Mouse (Mus musculus) testis, postnatal 14 days (tissue): ENCODE measurements around the gene Cd244a.

ENCODE experiments used
- DNase-seq: peaks from one replicate; pipeline ENCODE4 v3.0.0; 2021; ENCODE audit warnings: low spot score

Cd244a gene

DNA sequence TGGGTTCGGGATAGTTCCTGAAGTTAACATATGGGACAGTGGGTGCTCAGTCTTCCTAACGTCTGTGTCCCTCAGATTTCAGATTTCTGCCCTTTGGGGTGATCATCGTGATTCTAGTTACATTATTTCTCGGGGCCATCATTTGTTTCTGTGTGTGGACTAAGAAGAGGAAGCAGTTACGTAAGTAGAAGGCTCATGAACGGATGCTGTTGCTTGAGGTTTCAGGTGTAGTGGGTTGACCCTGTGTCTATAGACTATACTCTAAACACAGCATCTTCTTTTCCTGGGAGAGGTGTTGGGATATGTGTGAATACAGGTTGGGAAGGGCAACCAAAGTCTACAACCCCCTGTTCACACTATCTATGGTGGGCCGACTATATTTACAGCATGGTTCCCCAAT, 18.2 kb downstream of the Cd244a start:
- DNase-seq: no peak

DNA sequence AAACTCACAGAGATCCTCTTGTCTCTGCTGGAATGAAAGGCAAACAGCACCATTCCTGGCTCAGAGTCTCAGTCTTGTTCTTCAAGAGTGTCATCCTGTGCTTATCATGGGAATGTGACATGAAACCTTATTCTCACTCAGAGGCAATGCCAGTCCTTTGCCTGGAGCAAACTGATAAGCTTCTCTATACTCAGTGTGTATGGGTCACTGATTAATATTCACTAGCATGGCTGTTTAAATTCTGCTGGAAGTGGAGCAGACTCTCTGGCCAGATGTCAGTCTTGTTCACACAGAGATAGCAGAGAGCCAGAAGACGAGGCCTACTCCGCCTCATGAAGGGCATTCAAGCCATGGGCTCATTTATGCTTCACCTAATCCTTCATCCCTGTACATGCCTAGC, 25.6 kb downstream of the Cd244a start:
- no peak for DNase-seq

DNA sequence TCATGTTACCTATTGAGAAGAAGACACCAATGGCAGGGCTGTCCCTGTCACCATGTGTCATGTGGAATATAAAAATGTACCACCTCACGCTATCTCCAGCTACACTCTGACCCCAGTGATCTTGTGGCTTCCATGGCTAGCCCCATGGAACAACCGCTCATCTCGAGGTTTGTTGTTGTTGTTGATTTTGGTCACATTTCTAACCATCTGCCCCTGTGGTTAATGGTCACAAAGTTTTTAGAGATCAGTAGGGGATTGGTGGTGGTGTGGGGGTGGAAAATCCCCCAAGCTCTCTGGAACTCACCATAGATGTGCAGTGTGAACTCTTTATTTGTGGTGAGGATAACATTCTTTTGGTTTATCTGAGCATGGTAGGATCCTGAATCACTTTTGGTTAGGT, 45.7 kb downstream of the Cd244a start:
- DNase-seq: no peak

DNA sequence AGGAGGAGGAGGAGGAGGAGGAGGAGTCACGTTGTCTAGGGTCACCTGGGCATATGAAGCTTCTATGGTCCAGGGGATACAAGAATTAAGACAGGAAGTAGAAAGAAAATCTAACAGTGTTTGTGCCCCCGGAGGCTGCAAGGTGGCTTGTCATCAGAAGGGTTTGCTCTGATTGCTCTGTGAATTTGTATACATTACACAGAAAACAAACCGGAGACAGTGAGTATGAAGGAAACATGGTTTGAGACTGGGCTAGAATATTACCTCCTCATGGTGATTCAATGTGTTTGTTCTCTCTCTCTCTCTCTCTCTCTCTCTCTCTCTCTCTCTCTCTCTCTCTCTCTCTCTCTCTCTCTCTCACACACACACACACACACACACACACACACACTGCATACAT, 47.7 kb downstream of the Cd244a start:
- DNase-seq: no peak

DNA sequence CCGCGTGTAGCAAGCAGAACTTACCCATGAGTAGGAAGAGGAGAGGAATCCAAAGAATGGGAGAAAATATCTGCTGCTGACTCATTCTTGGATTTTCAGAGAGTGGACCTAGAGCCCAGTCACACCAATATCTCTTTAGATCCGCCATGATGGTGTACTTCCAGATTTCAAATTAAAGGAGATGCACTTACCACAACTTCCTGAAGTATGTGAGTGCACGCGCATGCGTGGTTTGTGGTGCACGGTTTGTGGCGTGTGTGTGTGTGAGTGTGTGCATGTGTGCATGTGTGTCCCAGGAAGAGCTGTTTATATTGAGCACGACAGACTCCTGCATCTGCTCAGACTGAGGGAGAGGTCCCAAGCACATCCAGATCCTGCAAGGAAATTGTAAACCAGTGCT, 48.2 kb downstream of the Cd244a start, which contains the start of gene Ly9:
Gene Ly9, minus strand, starts transcription at position 235 of the 400 bp plus-strand sequence.
- no peak for DNase-seq

DNA sequence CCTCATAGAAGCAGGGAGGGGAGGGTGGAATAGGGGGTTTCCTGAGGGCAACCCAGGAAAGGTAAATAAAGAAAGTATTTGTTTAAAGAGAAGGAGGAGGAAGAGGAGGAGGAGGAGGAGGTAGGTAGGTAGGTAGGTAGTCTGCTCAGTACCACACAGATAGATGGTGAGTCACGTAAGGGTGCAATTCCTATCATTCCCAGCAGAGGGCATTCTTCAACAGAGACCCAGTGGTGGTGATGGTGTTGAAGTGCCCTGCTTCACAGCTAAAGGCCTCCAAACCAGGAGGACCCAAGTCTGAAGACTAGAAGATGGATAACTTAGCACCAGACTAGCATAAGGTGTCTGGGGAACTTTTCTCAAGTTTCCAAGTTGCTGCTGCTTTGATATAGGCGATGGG, 51.0 kb downstream of the Cd244a start:
- no peak for DNase-seq

DNA sequence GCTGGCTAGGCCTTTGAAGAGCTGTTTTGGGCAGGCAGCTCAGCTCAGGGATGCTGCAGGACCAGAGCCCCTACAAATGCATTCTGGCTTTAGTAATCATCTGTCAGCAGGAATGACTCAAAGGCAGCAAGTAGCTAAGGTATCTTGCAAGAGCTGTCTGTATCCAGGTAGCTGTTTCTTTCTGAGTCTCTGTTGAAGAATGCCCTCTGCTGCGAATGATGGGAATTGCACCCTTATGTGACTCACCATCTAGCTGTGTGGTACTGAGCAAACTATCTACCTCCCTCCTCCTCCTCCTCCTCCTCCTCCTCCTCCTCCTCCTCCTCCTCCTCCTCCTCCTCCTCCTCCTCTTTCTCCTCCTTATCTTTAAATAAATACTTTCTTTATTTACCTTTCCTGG, 51.8 kb downstream of the Cd244a start:
- DNase-seq: no peak

DNA sequence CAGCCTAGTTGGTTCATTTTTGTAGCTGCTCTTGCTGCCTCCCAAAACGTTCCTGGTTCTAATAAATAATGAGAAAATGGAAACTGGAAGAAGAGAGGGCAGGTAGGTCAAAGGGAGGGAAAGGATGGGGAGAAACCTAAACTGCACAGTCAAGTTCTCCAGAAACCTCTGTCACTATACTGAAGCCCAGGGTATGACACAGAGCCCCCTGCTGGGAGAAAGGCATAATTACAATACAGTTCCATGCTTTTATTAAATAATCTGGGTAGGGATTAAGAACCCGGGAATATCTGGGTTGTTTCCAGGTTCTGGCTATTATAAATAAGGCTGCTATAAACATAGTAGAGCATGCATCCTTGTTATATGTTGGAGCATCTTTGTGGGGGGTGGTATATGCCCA, 55.0 kb downstream of the Cd244a start:
- no peak for DNase-seq

DNA sequence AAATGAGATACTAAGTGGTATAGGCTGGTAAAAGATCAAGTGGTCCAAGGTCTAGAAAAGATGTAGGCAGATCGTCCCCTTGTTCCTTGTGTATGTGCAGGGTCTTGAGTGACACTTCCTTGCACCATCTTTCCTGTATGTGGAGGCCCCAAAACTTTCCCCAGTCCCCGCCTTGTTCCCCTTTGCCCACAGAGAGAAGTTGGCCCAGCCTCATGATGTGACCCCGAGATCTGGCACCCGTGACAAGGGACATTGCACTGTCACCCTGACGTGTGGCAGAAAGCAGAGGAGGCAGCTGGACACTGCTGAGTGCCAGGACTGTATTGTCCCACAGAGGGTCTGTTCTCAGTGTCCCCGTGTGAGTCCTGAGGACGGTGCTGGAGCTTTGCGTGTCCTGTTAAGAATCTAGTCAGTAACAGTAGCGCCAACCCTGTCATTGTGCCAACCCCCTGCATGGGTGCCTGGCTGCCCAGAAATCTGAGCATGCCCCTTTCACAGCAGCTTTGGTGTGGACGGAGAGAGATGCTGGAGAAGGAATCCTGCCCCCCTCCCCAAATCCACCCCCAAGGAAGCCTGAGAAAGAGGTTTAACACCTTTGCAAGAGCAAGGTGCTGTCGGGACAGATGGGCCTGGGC, 58.0 kb downstream of the Cd244a start:
- no peak for DNase-seq

DNA sequence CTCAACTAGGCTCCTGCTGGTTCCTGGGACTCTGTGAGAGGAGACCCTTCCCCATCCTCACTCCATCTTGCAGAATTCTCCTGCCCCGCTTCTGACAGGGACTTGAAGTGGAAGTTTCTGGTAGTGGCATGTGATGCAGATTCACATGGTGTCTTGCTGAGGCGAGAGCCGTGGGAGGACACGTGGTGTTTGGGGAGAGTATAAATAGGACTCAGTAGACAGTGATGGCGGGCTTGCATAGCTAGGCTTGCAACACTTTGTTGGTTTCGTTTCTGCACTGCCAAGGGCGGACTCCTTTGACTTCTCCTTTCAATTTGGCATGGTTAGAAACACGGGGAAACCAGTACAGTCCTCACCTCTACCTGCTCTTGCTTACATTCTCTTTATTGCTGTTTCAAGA, 60.0 kb downstream of the Cd244a start:
- no peak for DNase-seq

DNA sequence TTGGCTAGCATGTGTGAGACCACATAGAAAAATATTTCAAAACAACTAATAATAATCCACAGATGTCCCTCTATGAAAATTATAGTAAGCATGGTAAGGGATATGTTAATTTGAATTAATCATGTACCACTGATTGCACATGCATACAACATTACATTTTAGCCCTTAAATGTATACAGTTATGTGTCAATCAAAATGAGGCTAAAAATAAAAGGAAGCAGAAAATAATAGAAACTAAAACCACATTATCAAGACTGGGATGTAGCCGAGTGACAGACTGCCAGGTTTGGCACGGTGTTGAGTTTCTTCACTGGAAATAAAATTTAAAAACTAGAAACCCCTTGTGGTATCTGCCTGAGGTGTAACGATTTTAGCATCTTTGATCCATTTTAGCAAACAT, 60.7 kb downstream of the Cd244a start:
- no peak for DNase-seq

DNA sequence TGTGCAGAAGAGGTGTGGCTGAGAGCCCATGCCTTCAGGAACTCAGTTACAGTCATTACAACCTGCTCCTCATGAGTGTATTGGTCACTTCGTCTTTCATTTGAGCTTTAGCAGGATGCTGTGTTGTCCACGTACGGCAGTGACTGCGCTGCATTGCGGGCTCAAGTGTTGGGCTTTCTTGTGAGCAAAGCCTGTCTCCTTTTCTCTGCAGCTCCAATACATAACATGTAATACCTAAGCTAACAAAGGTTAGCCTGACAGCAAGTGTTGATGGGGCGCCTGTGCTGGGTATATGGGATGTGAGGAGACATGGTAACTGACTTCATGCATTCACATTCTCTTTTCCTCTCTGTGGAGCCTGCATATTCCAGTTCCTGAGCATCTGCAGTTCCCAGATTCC, 61.1 kb downstream of the Cd244a start:
- DNase-seq: no peak

DNA sequence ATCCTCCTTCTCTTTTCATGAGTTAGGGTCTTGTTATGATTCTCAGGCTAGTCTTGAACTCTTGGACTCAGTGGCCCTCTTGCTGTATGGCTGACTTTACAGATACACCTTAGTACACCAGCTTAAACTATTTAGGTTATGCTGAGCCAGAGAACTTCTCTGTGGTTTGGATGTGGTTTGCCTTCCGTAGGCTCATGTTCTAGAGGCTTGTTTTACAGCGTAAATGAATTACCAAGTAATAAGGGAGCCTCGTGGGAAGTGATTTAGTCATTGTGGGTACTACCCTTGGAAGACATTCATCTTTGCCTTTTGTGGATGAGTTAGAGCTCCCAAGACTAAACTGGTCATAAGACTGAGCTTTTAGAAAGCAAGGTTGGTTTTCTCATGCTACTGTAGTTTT, 68.8 kb downstream of the Cd244a start:
- DNase-seq: no peak

DNA sequence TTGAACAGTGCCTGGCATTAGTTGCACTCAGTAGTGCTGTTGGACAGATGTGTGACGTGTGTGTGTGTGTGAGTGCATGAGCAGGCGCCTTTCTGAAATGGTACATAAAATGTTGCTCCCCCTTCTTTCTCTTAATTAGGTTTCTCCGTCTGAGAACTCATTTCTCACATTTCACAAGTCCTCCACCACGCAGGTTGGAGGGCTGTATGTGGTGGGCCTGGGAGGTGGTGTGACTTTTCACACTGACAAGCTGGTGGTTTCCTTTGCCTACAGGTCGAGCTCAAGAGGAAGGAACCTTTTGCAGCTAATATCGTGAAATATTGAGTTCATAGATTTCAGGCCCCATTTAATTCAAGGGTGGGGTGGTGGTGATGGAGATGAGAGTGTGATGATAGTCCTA, 70.2 kb downstream of the Cd244a start:
- no peak for DNase-seq

DNA sequence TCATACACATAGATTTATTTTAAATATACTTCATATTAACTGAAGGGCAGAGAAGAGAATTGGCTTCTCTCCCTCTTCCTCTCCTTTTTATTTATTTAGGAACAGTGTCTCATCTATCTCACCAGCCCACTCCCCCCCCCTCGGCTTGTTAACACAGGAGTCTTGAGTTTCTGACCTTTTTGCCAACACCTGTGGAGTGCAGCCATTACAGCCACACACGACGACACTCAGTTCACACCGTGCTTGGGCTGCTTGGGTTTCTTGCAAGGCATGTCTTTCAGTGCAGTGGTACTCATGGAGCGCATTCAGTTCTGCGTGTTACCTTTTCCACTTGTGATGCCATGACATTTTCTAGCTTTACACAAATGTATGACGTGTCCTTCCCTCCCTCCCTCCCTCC, 71.0 kb downstream of the Cd244a start:
- DNase-seq: no peak

DNA sequence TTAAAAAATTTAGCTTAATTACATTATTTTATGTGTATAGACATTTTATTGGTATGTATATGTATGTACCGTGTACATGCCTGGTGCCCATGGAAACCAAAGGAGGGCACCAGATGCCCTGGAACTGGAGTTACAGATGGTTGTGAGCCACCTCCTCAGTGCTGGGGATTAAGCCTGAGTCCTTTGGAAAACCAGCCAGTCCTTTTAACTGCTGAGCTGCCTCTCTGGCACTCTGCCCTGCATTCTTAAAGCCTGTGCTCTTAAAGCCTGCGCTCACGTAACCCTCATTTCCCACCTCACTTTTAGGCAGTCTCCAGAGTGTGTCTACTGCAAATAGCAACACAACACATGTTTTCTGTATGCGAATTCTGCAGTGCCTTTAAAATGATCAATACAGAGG, 71.9 kb downstream of the Cd244a start:
- DNase-seq: no peak

DNA sequence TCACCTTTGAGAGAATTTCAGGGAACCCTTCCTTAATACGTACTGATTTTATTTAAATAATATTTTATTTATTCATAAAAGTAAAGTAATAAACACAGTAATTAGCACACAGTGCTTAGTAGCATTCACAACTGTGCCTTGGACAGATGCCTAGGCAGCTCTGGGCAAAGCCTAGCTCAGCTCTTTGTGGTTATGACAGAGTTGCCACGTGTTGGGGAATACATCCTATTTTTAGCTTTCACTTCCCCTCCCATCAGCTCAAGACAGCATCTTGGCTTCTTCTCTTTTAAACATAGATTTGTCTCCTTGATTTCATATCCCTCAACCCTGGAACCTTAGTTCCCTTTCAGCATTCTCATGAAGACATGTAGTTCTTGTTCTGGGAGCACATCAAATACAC, 72.5 kb downstream of the Cd244a start:
- no peak for DNase-seq

DNA sequence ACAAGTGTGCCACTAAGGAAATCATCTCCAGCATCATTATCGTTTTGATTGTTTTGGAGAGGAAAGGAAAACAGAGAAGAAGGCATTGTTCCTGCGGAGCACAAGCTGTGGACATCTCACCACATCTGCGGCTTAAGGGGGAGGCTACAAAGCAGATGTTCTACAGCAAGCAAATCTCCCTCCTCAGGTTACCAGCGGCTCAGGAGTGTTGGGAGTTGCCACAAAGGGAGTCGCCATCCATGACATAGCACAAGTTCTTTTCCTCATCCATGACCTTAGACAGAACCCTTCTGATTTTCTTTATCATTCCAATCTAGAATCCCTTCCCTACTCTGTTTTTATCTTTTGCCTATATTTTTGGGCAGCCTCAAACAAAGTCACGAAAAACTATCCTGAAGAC, 76.7 kb downstream of the Cd244a start:
- DNase-seq: no peak

DNA sequence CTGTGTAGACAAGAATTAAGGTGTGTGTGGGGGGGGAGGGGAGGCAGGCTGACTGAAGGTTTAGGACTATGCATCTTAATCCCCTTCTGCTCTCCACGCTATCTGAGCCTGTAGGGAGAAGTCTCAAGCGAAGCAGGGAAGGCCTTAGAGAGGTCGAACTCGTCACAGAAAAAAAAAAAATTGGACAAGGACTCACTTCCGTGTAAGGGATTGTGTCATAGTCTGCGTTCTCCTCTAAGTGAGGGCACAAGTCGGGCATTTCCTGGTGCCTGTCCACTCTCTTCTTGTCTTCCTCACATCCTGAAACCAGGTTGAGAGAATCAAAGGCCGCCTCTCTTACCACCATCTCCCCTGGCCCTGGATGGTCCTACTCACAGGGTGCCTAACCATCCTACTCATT, 78.1 kb downstream of the Cd244a start:
- no peak for DNase-seq

DNA sequence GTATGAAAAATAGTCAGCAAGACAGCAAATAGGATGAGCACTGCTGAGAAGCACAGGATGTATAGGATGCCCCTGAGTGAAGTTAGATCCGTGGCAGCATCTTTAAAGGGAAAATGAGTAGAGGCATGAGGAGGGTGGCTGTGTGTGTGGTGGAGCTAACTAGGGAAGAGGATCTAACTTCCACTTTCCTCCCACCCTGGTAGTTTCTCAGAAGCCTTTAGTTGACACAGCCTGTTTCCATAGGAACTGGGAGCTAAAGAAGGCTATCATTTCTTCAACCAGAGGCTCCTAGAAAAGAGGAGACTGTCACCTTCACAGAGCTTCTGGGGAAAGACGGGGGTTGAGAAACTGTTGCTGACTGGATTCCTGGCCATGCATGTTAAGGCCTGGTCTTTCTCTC, 79.7 kb downstream of the Cd244a start:
- no peak for DNase-seq

DNA sequence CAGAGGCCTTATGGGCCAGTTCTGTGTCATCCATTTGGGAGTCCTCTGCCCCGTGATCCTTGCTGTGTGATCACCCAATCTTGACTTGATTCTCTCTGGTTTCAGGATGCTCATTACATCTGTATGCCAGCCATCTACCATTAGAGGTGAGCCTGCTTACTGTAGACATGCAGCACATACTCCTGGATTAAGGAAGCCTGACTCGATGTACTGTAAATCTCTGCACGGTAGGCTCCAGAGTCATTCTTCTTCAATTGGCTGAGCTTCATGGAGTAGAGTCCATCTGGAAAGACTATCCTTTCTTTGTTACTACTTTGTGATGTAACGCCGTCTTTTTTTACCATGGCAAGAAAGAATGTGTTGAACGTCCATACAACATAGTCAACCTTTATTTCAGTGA, 81.8 kb downstream of the Cd244a start:
- no peak for DNase-seq

DNA sequence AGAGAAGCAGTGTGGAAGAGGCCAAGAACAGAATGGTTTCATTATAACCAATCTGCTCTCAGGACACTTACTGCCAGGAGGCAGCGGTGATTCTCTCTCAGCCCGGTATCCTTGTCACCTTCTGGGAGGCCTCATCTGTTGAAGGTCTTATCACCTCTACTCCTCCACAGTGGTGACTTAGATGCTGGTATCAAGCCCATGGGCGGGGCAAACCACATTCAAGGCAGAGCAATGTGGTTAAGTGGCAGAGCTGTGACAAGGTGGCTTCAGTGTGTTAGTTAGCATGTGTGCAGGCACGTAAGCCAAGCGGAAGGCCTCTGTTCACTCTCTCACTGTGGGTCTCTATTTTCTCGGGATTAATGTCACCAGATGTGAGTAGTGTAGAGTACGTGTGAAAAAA, 84.6 kb downstream of the Cd244a start:
- DNase-seq: no peak

DNA sequence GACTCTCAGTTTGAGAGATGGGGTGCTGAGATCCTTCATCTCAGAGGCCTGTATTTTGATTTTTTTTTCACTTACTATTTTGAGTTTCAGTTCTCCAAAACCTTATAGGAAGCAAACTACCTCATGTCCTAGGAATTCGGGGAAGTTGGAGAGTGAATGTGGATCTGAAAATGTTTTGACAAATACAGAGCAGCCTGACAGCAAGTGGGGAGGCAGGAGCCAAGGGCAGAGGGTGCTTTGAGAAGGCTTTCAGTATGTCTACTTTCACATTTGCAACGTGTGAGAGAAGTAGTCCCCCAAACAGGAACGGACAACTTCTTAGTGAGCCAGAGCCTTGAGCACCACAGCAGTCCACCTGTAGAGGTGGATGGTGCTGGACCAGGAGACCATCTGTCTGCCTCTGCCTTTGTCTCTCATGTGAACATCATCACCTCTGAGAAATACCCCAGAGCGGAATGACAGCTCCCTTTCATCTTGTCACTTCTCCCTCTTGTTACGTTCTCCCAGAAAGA, 87.5 kb downstream of the Cd244a start:
- no peak for DNase-seq

DNA sequence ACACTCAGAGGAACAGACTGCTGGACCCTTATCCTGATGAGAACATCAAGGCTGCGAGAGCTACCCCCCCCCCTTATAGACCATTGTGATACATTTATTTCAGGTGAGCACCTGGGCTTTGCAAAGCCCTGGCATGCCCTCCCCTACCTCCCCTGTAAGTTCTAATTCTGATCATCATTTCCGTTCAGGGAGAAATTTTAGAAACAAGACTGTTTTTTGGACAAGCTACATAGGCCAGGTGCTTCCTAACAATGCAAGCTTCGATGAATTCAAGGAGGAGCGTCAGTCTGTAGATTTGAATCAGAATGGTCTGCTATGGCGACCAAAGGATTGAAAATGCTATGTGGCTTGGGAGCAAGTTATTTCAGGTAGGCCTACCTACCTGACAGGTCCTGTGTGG, 88.7 kb downstream of the Cd244a start:
- no peak for DNase-seq

DNA sequence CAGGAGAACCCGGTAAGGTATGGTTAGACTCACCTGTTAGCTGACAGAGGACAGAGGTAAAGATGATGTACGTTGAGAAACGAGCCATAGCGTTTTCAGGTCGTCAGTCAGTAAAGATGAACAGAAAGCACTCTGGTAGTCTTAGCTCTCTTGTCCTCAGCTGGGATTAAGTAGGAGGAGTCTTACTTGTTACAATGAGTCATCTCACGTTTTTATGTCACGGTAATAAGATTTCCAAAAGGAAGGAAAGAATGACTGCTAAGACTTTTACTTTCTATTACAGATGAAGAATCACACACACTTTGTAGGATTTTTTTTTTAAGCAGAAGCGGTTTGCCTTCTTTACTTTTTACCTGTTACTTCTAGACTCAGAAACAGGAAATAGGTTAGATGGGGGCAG, 89.8 kb downstream of the Cd244a start:
- DNase-seq: no peak
